Mouse (Mus musculus) kidney, adult 2 months (tissue): ENCODE results near the gene Zbtb42. TPM values are rescaled to one million over a fixed set of nuclear protein-coding genes. Genes with fewer than 3 reads are reported as not detected.
A peak's percentile ranks its signal among the peaks of the same experiment; 100 is the strongest.

ENCODE experiments used
- DNase-seq: peaks from one replicate; pipeline ENCODE4 v3.0.0; 2021
- H3K27ac ChIP-seq: fragments of 200-500 bp; 2 replicates; pipeline ENCODE4 v1.5.1; 2012; ENCODE audit warnings: low read depth, low read length, control low read depth, inconsistent platforms; ENCODE audit not compliant: insufficient read depth
- H3K27me3 ChIP-seq: fragments of 200-500 bp; replicated peaks from 2 replicates; pipeline ENCODE4 v1.6.1; 2012; ENCODE audit warnings: mild to moderate bottlenecking, moderate library complexity, low read length, inconsistent platforms; ENCODE audit not compliant: control insufficient read depth, insufficient read depth
- H3K36me3 ChIP-seq: fragments of 200-500 bp; 2 replicates; pipeline ENCODE4 v1.6.1; 2012; ENCODE audit warnings: mild to moderate bottlenecking, moderate library complexity, low read length, inconsistent platforms; ENCODE audit not compliant: control insufficient read depth, insufficient read depth
- H3K4me1 ChIP-seq: fragments of 200-500 bp; 2 replicates; pipeline ENCODE4 v1.6.1; 2011; ENCODE audit warnings: low read length; ENCODE audit not compliant: control insufficient read depth, insufficient read depth
- H3K4me3 ChIP-seq: fragments of 200-500 bp; 2 replicates; pipeline ENCODE4 v1.5.1; 2011; ENCODE audit warnings: mild to moderate bottlenecking, low read depth, low read length, control low read depth; ENCODE audit not compliant: insufficient read depth
- CTCF ChIP-seq: fragments of 200-500 bp; conservative IDR thresholded peaks from 2 replicates; pipeline ENCODE4 v1.5.1; 2011; ENCODE audit warnings: low read depth, mild to moderate bottlenecking, control low read depth, low read length, moderate library complexity, mixed read lengths; ENCODE audit not compliant: insufficient read depth, insufficient read length
- POLR2A ChIP-seq: fragments of 200-500 bp; IDR thresholded peaks from one replicate; pipeline ENCODE4 v1.6.1; 2011; ENCODE audit warnings: low read depth, low read length, control low read depth
- WGBS: fragments of 180-500 bp; shearing (Covaris S2); methylation state at CpG from one replicate; pipeline ENCODE4 v1.1.7; 2018; 5-methylcytosine and 5-hydroxymethylcytosine counted together
- polyA plus RNA-seq: library from polyadenylated mRNA; depleted of rRNA; stranded (reverse); fragments of >200 nt; gene quantifications from 2 replicates; pipeline ENCODE4 v1.2.3, GENCODE M21; 2012

Zbtb42 gene
- polyA plus RNA-seq, 1 experiment, result 10.7 TPM

DNA sequence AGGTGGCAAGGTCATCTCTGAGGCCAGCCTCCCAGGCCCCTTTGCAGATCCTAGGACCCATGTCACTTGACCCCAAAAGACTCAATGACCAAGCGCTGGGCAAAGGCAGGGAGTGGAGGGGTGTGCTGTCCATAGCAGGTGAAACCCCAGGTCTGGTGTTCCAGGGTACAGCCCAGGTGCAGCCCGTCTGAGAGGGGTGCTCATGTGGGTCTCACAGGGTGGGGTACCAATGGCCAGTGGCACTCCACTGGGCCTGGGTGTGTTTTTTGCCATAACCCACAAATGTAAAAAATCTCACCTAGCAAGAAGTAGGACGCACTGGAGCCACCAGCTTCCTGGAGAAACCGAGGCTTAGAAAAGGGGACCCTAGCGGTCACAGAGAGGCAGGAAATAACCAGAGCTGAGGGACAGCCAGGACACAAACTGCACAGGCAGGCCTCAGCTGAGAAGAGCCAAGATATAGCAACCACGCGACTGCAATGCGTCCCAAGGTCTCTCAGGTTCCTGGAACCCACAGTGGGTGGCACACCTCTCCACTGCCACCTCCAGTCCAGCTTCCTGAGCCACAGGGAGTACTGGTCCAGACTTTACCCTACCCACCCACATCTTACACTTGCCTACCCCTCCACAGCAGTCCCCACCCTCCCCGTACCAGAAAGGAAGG lies 12.6 kb upstream of the Zbtb42 start:
- no peak for DNase-seq
- no peaks in the 10 kb centered on the region; the same call in 1 of the 2 replicates for H3K4me1 ChIP-seq
- TF ChIP-seq POLR2A (no peak), CTCF (no peak)
- 77% methylated on average over 9 of the region's 9 CpGs for WGBS
- no peaks in the 10 kb centered on the region for H3K36me3 ChIP-seq
- no peak overlapping the region for H3K27ac ChIP-seq
- H3K27me3 ChIP-seq, result no peaks in the 10 kb centered on the region
- no peak overlapping the region for H3K4me3 ChIP-seq

DNA sequence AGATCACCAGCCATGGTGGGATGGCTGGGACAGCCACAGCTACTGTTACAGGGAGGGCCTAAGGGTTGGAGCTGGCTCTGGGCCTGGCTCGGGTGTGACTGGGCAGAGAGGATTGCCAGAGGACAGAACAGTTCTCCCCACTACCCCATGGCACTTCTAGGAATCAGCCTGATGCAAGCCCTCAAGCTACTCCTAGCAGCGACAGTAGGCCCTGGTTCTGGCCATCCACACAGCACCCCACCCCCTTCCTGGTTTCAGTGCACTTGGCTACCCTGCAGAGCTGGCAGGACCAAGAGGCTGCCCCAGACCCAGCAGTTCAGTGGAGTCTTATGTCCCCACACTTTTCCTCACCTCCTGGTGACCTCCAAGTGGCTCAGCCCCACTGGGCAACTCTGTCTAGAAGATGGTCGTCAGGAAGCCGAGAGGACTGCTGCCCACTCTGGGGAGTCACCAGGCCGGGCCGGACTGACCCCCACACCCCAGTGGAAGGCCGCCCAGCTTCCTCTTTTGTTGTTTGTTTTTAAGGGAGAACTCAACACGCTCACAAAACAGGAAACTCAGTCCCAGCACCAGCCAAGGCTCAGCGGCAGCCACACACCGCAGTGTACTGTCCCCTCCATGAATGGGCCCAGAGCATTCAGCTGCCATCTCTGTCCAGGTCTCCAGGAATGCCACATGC lies 10.9 kb upstream of the Zbtb42 start:
- Histone ChIP-seq H3K4me1 (peaks cover 2% of the 10 kb centered on the region; the same call in 1 of the 2 replicates), H3K27me3 (no peaks in the 10 kb centered on the region), H3K27ac (no peak overlapping the region), H3K4me3 (no peak overlapping the region), H3K36me3 (no peaks in the 10 kb centered on the region)
- 50% methylated on average over 10 of the region's 10 CpGs for WGBS
- no peak for TF ChIP-seq CTCF
- TF ChIP-seq POLR2A, result no peak
- DNase-seq, result peak; percentile 46

DNA sequence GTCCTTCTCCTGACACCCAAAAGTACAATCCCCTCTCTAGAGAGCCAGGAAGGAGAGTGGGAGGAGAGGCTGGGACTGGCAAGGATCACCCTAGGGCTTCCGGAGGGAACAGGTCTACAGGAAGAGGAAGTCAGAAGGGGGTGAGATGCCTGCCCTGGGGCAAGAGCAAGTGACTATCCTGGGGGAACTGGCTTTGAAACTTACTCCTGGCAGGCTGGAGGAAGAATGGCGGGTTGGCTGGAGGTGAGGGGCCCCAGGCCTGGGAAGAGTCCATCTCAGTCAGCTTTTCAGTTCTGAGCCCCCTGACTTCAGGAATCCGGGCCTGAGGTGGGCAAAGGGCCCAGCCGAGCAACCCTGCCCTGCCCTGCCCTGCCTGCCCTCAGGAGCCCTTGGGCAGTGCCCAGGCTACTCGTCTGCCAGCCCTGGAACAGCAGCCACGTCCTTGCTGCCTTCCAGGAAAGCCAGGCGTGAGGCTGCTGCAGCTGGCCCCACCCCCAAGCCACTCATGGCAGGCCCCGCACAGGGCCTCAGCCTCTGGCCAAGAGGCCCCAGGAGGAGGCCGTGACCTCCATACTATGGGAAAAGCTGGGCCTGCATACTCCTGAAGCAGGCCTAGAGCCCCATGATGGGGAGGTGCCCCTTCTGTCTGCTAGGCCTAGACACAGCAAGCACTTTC lies 7.8 kb upstream of the Zbtb42 start:
- Histone ChIP-seq H3K27ac (no peak overlapping the region), H3K4me1 (peaks cover 5% of the 10 kb centered on the region; the same call in 1 of the 2 replicates), H3K27me3 (no peaks in the 10 kb centered on the region), H3K36me3 (no peaks in the 10 kb centered on the region), H3K4me3 (no peak overlapping the region)
- peak; percentile 50 for DNase-seq
- TF ChIP-seq POLR2A (no peak), CTCF (no peak)
- 30% methylated on average over 9 of the region's 9 CpGs for WGBS

DNA sequence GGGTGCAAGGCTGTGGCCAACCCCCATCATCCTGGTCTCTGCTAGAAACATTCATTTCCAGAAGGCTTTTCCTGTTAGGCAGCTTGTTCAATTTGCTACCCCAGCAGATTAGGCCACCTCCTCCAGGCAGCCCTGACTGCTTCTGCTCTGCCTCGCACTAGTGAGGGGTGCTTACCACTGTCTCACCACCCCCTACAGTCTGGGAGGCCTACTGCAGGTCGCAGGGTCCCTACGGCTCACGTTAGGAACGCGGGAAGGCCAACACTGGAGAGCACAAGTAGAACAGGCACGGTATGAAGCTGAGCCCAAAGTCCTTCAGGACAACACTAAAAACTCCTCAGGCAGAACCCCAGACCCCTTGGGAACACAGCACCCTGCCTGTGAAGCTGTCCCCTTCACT lies 6.7 kb upstream of the Zbtb42 start:
- 81% methylated on average over 7 of the region's 7 CpGs for WGBS
- DNase-seq, result no peak
- TF ChIP-seq CTCF, result no peak; the same call in 1 of the 2 replicates
- TF ChIP-seq POLR2A, result no peak
- no peak overlapping the region for H3K4me3 ChIP-seq
- H3K27ac ChIP-seq, result no peak overlapping the region
- no peaks in the 10 kb centered on the region for H3K27me3 ChIP-seq
- H3K4me1 ChIP-seq, result peaks cover 5% of the 10 kb centered on the region; the same call in 1 of the 2 replicates
- H3K36me3 ChIP-seq, result no peaks in the 10 kb centered on the region

DNA sequence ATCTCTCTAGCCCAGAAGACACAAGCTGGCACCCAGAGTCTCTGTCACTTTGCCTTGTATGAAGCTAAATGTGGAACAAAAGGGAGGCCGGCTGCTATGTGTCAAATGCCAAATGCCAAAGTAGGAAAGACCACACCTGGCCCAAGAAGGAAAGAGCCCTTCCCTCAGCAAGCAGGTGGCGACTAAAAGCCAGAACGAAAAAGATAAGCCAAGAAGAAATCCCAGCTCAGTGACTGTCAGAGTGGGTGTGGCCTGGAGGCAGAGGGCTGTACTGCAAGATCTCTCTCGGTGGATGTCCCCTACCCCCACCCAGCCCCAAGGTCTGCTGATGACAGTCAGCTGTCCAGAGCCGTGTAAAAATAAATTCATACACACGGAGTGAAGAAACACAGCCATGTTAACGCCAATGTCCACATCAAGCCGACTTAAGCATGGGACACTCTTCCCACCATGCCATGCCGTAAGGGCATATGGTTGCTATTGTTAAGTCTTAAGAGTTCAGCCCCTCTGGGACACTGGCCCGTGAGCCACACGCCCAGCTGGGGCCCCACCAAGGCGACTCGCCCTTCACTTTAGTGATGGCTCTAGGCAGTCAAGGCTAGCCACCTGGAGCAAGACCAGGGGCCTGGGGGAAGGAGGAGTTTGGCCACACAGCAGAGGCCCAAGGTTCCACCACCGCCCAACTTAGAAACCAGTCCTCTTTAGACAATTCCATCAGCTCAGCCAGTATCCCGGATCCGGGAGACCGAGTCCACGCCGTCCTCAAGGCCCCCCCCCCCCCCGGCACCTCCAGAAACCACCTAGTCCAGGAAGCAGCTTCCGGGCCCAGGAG lies 5.7 kb upstream of the Zbtb42 start:
- 7% methylated on average over 21 of the region's 21 CpGs for WGBS
- peaks cover 5% of the 10 kb centered on the region; the same call in 1 of the 2 replicates for H3K4me1 ChIP-seq
- peak overlapping the region; percentile 86 for H3K4me3 ChIP-seq
- H3K36me3 ChIP-seq, result no peaks in the 10 kb centered on the region
- no peaks in the 10 kb centered on the region for H3K27me3 ChIP-seq
- no peak for TF ChIP-seq POLR2A
- no peak for TF ChIP-seq CTCF
- 0 out of 2 replicates have a peak overlapping the region, but pooled peaks have one; percentile 76 for H3K27ac ChIP-seq
- DNase-seq, result peak; percentile 27

DNA sequence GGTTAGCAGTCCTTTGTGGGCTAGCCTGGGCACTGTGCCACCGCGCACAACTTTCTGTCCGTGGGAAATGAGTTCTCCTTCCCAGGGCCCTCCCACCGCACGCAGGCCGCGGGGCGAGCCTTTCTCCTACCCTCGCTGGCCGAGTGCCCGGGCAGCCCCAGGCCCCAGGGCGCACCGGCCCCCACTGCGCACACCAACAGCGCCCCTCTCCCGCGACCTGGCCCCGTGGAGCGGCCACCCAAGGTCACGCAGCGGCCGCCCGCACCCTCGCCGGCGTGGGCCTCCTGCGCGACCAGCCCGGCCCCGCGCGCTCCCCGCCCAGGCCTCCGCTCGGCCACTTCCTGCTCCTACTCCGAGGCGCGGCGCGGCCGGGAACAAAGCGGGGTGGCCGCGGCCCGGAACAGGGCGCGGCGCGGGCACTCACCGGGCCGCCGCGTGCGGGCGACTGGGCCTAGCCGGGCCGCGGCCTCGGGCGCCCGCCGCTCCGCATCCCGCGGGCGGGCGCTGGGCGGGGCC lies 5.0 kb upstream of the Zbtb42 start:
- Histone ChIP-seq H3K27me3 (no peaks in the 10 kb centered on the region), H3K36me3 (no peaks in the 10 kb centered on the region), H3K4me1 (peaks cover 5% of the 10 kb centered on the region; the same call in 1 of the 2 replicates), H3K27ac (peak overlapping the region; percentile 76; the same call in 1 of the 2 replicates), H3K4me3 (peak overlapping the region; percentile 86)
- no peak for TF ChIP-seq POLR2A
- no peak for TF ChIP-seq CTCF
- 4% methylated on average over 67 of the region's 68 CpGs for WGBS
- peak; percentile 53 for DNase-seq
